Mouse (Mus musculus): ENCODE measurements at regions not wholly inside any gene's neighbourhood (a gene's known extent, or its start where the extent isn't known, plus 50 kb on each side); places are given as distances from the start of the nearest gene placed in this dataset.
A peak's percentile ranks its signal among the peaks of the same experiment; 100 is the strongest.

DNA sequence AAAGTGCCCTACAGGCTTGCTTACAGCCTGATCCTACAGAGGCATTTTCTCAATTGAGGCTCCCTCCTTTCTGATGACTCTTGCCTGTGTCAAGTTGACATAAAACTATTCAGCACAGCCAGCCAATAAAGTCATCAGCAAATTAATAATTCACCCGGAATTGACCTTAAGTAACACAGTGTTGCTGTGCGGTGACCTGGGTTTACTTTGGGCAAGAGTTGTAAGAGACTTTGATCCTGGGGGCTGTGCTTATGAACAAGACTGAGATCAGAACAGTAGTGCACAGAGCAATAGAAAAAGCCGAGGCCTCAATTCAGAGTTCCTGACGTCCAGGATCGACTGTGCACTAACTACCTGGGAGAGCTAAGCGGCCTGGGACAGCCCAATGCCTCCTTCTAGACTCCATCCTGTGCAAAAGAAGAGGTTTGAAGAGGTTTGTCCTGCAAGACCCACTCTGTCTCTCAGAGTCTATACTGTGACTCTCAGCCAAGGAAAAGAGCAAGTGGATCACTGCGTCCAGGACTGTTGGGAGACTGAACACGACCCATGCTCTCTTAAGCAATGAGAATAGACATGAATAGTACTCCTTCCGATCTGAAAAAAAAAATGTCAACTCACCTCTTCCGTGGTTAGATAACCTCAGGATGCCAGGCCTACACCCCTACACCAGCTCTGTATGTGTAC is 208.7 kb upstream of the Cadm1 start:
- Histone ChIP-seq H3K9me3 (ENCODE audit: control insufficient read depth, low read length) (no peaks in the 10 kb centered on the region), H3K4me1 (replicated peaks; ENCODE audit: control insufficient read depth in 2 of 2, insufficient read depth in 2 of 2, low read length in 1 of 2) (peaks cover 0 to 10% of the 10 kb centered on the region in 2 experiments; a peak in 2 of 4 replicates), H3K27me3 (ENCODE audit: control insufficient read depth, insufficient read depth, low read length) (no peaks in the 10 kb centered on the region), H3K36me3 (replicated peaks; ENCODE audit: control insufficient read depth, insufficient read depth, low read depth) (no peaks in the 10 kb centered on the region), H3K4me2 (ENCODE audit: low read depth) (no peak overlapping the region), H3K9ac (replicated peaks) (no peak overlapping the region), H3K4me3 (ENCODE audit: insufficient read depth in 1 of 2, low read depth in 2 of 2, low read length in 2 of 2) (no peak overlapping the region), H3K27ac (no peak overlapping the region)
- DNase-seq (ENCODE audit: low read depth in 3 of 3, low spot score in 3 of 3), result peak in 2 of 3 experiments; percentile 14 to 23
- ATAC-seq (ENCODE audit: insufficient read depth), result peak; percentile 64
- TF ChIP-seq CTCF (IDR thresholded peaks at IDR 0.05; ENCODE audit: low read depth) (no peak), EP300 (IDR thresholded peaks at IDR 0.05; ENCODE audit: low read depth) (no peak)
- 57% methylated on average over 10 of the region's 10 CpGs for WGBS (ENCODE audit: insufficient replicate concordance)

DNA sequence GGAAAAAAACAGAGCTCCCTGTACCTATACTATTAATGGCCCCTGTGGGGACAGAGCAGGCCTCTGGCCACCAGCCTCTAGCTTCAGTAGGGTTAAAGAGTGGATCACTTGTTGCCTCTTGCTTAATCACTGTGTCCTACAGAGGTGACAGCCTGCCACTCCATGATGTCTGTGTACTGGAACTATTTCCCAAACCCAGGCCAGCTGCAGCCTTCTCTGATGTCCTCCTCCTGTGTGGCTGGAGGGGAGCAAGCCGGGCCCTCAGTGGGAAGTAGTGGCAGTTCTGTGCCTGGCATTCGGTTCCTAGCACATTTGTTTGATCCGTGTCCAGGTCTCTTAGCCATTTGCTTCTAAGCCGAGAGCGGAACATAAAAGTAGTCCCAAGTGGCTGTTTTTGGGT is 207.7 kb upstream of the Cadm1 start:
- Histone ChIP-seq H3K4me1 (replicated peaks; ENCODE audit: control insufficient read depth in 2 of 2, insufficient read depth in 2 of 2, low read length in 1 of 2) (peaks cover 0 to 10% of the 10 kb centered on the region in 2 experiments; a peak in 2 of 4 replicates), H3K9ac (replicated peaks) (no peak overlapping the region), H3K27ac (no peak overlapping the region), H3K9me3 (ENCODE audit: control insufficient read depth, low read length) (no peaks in the 10 kb centered on the region), H3K4me2 (ENCODE audit: low read depth) (no peak overlapping the region), H3K36me3 (replicated peaks; ENCODE audit: control insufficient read depth, insufficient read depth, low read depth) (no peaks in the 10 kb centered on the region), H3K27me3 (ENCODE audit: control insufficient read depth, insufficient read depth, low read length) (no peaks in the 10 kb centered on the region), H3K4me3 (ENCODE audit: insufficient read depth in 1 of 2, low read depth in 2 of 2, low read length in 2 of 2) (no peak overlapping the region)
- WGBS (ENCODE audit: insufficient replicate concordance), result 59% methylated on average over 5 of the region's 5 CpGs
- no peak for ATAC-seq (ENCODE audit: insufficient read depth)
- no peak for DNase-seq (ENCODE audit: low read depth in 3 of 3, low spot score in 3 of 3)
- TF ChIP-seq CTCF (IDR thresholded peaks at IDR 0.05; ENCODE audit: low read depth), result no peak
- TF ChIP-seq EP300 (IDR thresholded peaks at IDR 0.05; ENCODE audit: low read depth), result no peak

DNA sequence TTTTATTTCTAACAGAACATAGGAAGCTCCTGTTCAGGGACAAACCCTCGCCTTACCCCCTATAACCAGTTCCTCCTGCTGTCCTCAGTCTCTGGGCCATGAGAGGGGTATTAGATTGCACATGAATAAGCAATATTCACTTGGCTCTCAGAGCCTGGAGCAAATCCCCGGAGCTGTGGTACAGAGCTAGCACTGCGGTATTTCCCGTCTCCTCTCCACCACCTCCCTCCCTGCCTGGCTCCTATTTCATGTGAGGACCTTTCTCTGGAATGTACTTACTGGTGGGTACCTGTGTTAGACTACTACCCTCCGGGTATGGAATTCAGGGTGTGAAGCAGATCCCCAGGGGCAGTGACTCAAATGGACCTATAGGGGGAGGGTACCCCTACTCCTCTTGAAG is 206.9 kb upstream of the Cadm1 start:
- no peak for TF ChIP-seq EP300 (IDR thresholded peaks at IDR 0.05; ENCODE audit: low read depth)
- Histone ChIP-seq H3K4me1 (replicated peaks; ENCODE audit: control insufficient read depth in 2 of 2, insufficient read depth in 2 of 2, low read length in 1 of 2) (peaks cover 0 to 10% of the 10 kb centered on the region in 2 experiments; a peak in 2 of 4 replicates), H3K9ac (replicated peaks) (no peak overlapping the region), H3K9me3 (ENCODE audit: control insufficient read depth, low read length) (no peaks in the 10 kb centered on the region), H3K4me3 (ENCODE audit: insufficient read depth in 1 of 2, low read depth in 2 of 2, low read length in 2 of 2) (no peak overlapping the region), H3K27ac (no peak overlapping the region), H3K4me2 (ENCODE audit: low read depth) (no peak overlapping the region), H3K27me3 (ENCODE audit: control insufficient read depth, insufficient read depth, low read length) (no peaks in the 10 kb centered on the region), H3K36me3 (replicated peaks; ENCODE audit: control insufficient read depth, insufficient read depth, low read depth) (no peaks in the 10 kb centered on the region)
- ATAC-seq (ENCODE audit: insufficient read depth) (no peak), DNase-seq (ENCODE audit: low read depth in 3 of 3, low spot score in 3 of 3) (no peak)
- 65% methylated on average over 5 of the region's 5 CpGs for WGBS (ENCODE audit: insufficient replicate concordance)

- Histone ChIP-seq H3K36me3 (replicated peaks; ENCODE audit: control insufficient read depth, insufficient read depth, low read depth) (no peaks in the 10 kb centered on the region), H3K4me1 (replicated peaks; ENCODE audit: control insufficient read depth in 2 of 2, insufficient read depth in 2 of 2, low read length in 1 of 2) (no peaks in the 10 kb centered on the region), H3K9ac (replicated peaks) (no peak overlapping the region), H3K27me3 (ENCODE audit: control insufficient read depth, insufficient read depth, low read length) (no peaks in the 10 kb centered on the region), H3K4me2 (ENCODE audit: low read depth) (no peak overlapping the region), H3K27ac (no peak overlapping the region), H3K4me3 (ENCODE audit: insufficient read depth in 1 of 2, low read depth in 2 of 2, low read length in 2 of 2) (no peak overlapping the region), H3K9me3 (ENCODE audit: control insufficient read depth, low read length) (no peaks in the 10 kb centered on the region)
- TF ChIP-seq CTCF (IDR thresholded peaks at IDR 0.05; ENCODE audit: low read depth) (no peak), EP300 (IDR thresholded peaks at IDR 0.05; ENCODE audit: low read depth) (no peak)
- DNase-seq (ENCODE audit: low read depth in 3 of 3, low spot score in 3 of 3), result no peak
- no peak for ATAC-seq (ENCODE audit: insufficient read depth)
- WGBS (ENCODE audit: insufficient replicate concordance), result 93% methylated on average over 2 of the region's 2 CpGs
Measured at GRCm38 (mm10) chr9:47327575-47327974, 202.4 kb upstream of the Cadm1 start.

DNA sequence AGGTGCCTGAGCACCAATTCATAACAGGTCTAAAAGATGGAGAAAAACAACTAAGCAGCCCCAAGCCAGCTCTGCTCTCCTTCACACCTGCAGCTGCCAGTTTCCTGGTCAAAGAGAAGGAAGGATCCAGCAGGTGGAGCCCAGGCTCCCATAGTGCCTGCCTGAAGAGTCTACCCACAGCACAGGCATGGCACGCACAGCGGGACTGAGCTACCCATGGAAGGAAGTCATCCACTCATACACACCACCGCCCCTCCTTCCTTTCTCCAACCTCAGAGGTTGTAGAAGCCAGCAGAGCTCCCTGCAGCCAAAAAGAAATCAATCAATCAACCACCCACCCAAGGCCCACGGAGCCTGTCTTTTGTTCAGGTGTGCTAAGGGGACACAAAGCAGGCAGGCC is 197.0 kb upstream of the Cadm1 start:
- no peaks in the 10 kb centered on the region for H3K27me3 ChIP-seq (ENCODE audit: control insufficient read depth, insufficient read depth, low read length)
- H3K9me3 ChIP-seq (ENCODE audit: control insufficient read depth, low read length), result no peaks in the 10 kb centered on the region
- no peak overlapping the region for H3K9ac ChIP-seq (replicated peaks)
- DNase-seq (ENCODE audit: low read depth in 3 of 3, low spot score in 3 of 3), result no peak
- H3K4me1 ChIP-seq (replicated peaks; ENCODE audit: control insufficient read depth in 2 of 2, insufficient read depth in 2 of 2, low read length in 1 of 2), result no peaks in the 10 kb centered on the region
- TF ChIP-seq CTCF (IDR thresholded peaks at IDR 0.05; ENCODE audit: low read depth) (no peak), EP300 (IDR thresholded peaks at IDR 0.05; ENCODE audit: low read depth) (no peak)
- no peak for ATAC-seq (ENCODE audit: insufficient read depth)
- H3K27ac ChIP-seq, result no peak overlapping the region
- 24% methylated on average over 4 of the region's 4 CpGs for WGBS (ENCODE audit: insufficient replicate concordance)
- H3K4me2 ChIP-seq (ENCODE audit: low read depth), result no peak overlapping the region
- H3K36me3 ChIP-seq (replicated peaks; ENCODE audit: control insufficient read depth, insufficient read depth, low read depth), result no peaks in the 10 kb centered on the region
- H3K4me3 ChIP-seq (ENCODE audit: insufficient read depth in 1 of 2, low read depth in 2 of 2, low read length in 2 of 2), result no peak overlapping the region
